Mouse (Mus musculus) heart, embryonic 12.5 days (tissue): ENCODE measurements around the gene Npdc1. TPM values are rescaled to one million over a fixed set of nuclear protein-coding genes. Genes with fewer than 3 reads are reported as not detected.
"Not testable (repeated sequence)": the region's sequence is repeated elsewhere in the genome, so short reads cannot be mapped to it uniquely, and the experiment has no call there.

Source experiments
- ATAC-seq: fragments of 200-750 bp; cut with Nextera tagmentation; 2 replicates; pipeline ENCODE4 v1.8.0; 2017; ENCODE audit warnings: moderate TSS enrichment, moderate library complexity; ENCODE audit not compliant: insufficient number of reproducible peaks, low FRiP score
- H3K27ac ChIP-seq: fragments of 300-500 bp; sonication (generic); 2 replicates; pipeline ENCODE4 v1.5.1; 2016; ENCODE audit warnings: mild to moderate bottlenecking, moderate library complexity; ENCODE audit not compliant: poor library complexity, severe bottlenecking
- H3K27me3 ChIP-seq: fragments of 300-500 bp; sonication (generic); replicated peaks from 2 replicates; pipeline ENCODE4 v1.6.1; 2016; ENCODE audit warnings: mild to moderate bottlenecking, moderate library complexity
- H3K36me3 ChIP-seq: fragments of 300-500 bp; sonication (generic); 2 replicates; pipeline ENCODE4 v1.6.1; 2016; ENCODE audit warnings: mild to moderate bottlenecking, moderate library complexity
- H3K4me1 ChIP-seq: fragments of 300-500 bp; sonication (generic); replicated peaks from 2 replicates; pipeline ENCODE4 v1.6.1; 2016; ENCODE audit warnings: mild to moderate bottlenecking
- H3K4me2 ChIP-seq: fragments of 300-500 bp; sonication (generic); 2 replicates; pipeline ENCODE4 v1.6.1; 2016; ENCODE audit warnings: mild to moderate bottlenecking, moderate library complexity
- H3K4me3 ChIP-seq: fragments of 300-500 bp; sonication (generic); 2 replicates; pipeline ENCODE4 v1.5.1; 2016; ENCODE audit warnings: mild to moderate bottlenecking
- H3K9ac ChIP-seq: fragments of 300-500 bp; sonication (generic); 2 replicates; pipeline ENCODE4 v1.6.1; 2016; ENCODE audit warnings: mild to moderate bottlenecking, moderate library complexity
- H3K9me3 ChIP-seq: fragments of 300-500 bp; sonication (generic); replicated peaks from 2 replicates; pipeline ENCODE4 v1.6.1; 2016; ENCODE audit warnings: mild to moderate bottlenecking, moderate library complexity
- WGBS: fragments of 180-500 bp; shearing (Covaris S2); methylation state at CpG from one replicate; pipeline ENCODE4 v1.1.7; 2016; 5-methylcytosine and 5-hydroxymethylcytosine counted together
- polyA plus RNA-seq: library from polyadenylated mRNA; unstranded; fragments of >200 nt; fragmentation: Nextera tagmentation; extraction: Ambion mirVana; gene quantifications from 2 replicates; pipeline ENCODE4 v1.2.1, GENCODE M21; 2016

Gene Npdc1
- polyA plus RNA-seq, 1 experiment from 2014 or later = 22.4 TPM

DNA sequence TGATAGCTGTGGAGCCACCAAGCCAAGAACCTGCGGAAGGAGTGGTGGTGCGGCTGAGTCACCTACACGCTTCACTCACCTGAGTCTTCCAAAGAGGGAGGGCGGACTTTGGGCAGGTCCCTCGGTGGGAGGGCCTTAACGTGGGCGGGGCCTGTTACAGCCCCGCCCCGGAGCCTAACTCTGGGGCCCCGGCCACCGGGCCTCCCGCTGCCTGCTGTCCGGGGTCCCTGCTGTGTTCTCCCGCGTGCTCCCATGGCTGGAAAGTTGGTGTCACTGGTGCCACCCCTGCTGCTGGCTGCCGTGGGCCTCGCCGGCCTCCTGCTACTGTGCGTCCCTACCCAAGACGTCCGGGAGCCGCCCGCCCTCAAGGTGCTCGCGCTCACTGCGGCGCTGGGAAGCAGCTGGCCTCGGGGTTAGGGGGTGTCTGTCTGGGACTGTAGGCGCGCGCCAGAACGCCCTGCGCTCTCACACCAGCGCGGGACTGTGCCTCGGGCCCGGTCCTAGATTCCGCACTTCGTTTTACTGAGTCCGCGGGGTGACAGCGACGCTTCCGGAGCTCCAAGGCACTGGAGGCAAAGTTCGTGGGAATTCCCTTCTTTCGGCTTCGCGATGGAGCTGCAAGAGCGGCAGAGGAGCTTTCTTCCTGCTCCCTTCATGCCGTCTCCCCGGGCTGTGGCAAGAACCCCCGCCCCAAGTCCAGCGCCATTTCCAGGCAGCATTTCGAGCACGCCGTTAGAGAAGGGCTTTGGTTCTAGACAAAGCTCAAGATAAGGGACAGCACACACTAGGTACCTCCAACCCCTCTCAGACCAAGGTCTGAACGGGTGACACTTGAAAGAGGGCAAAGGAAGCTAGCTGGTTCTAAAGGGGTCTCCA, 3.2 kb upstream of the Npdc1 start, which contains the start of gene Entpd2:
Gene Entpd2, plus strand, starts transcription at position 154 of the 876 bp plus-strand sequence.
- 0 out of 2 replicates have a peak, but pooled peaks have one; percentile 18 for ATAC-seq
- Histone ChIP-seq H3K4me1 (peaks cover 29% of the 10 kb centered on the region), H3K4me2 (peak within 1 kb of the TSS; percentile 81), H3K27ac (no peak within 1 kb of the TSS), H3K9ac (0 out of 2 replicates have a peak within 1 kb of the TSS, but pooled peaks have one; percentile 36), H3K4me3 (peak within 1 kb of the TSS; percentile 45), H3K27me3 (peaks cover 89% of the 10 kb centered on the region), H3K36me3 (no peaks in the 10 kb centered on the region), H3K9me3 (no peaks in the 10 kb centered on the region)
- WGBS = 1% methylated on average over 57 of the region's 57 CpGs

DNA sequence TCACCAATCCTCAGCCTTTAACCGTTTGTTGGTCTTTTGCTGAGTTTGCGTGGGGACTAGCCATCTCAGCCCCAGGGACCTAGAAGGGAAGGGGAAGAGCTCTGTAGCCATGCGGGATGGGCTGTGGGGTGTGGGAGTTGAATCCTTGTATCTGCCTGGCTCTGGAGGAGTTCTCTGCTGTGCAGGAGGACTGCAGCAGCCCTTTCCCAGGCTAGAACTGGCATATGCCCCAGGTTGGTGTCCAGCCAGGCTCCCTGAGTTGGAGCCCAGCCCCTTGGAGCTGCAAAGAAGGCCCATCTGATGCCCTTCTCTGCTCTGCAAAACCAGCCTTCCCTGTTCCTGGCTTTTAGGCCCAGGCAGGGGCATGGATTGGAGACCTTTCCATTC, 2.6 kb upstream of the Npdc1 start:
- Histone ChIP-seq H3K4me3 (peak overlapping the region; percentile 45), H3K9me3 (no peaks in the 10 kb centered on the region), H3K9ac (no peak overlapping the region), H3K27ac (no peak overlapping the region), H3K27me3 (peaks cover 95% of the 10 kb centered on the region), H3K4me2 (peak overlapping the region; percentile 81; the same call in 1 of the 2 replicates), H3K4me1 (peaks cover 29% of the 10 kb centered on the region), H3K36me3 (no peaks in the 10 kb centered on the region)
- ATAC-seq = no peak
- WGBS = 40% methylated on average over 3 of the region's 3 CpGs

DNA sequence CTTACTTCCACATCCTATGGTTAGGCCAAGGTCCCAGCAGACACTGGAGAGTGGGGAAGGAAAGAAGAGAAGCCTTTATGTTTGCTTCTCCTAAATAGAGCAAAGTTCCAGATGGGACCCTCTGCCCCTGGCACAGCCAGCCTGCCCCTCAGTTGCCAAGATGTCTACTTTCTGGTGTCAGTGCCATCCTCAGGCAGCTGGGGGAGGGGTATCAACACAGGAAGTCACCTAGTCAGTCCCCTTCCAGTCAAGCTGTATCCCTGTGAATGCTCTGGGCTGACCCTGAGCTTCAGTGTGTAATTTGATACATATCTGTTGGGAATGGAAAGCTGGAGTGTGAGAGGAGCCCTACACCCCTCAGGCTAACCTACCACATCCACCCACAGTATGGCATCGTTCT, 2.1 kb upstream of the Npdc1 start:
- peaks cover 98% of the 10 kb centered on the region for H3K27me3 ChIP-seq
- peaks cover 29% of the 10 kb centered on the region for H3K4me1 ChIP-seq
- H3K36me3 ChIP-seq = no peaks in the 10 kb centered on the region
- no peak overlapping the region for H3K4me2 ChIP-seq
- no peak overlapping the region for H3K4me3 ChIP-seq
- H3K27ac ChIP-seq = no peak overlapping the region
- ATAC-seq = no peak
- 48% methylated on average over 1 of the region's 1 CpGs for WGBS
- no peak overlapping the region for H3K9ac ChIP-seq
- H3K9me3 ChIP-seq = no peaks in the 10 kb centered on the region

DNA sequence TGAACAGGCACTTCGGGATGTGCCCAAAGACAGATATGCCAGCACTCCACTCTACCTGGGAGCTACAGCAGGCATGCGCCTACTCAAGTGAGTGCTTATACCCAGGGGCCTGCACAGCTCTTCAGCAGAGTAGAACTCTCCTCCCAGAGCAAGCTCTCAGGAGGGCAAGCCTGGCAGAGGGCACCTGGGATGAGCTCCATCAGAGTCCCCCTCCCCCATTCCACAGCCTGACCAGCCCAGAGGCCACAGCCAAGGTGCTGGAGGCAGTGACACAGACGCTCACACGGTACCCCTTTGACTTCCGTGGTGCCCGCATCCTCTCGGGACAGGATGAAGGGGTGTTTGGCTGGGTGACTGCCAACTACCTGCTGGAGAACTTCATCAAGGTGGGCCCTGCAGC, 1.1 kb upstream of the Npdc1 start:
- H3K9me3 ChIP-seq = no peaks in the 10 kb centered on the region
- ATAC-seq = no peak
- no peak overlapping the region for H3K4me3 ChIP-seq
- H3K9ac ChIP-seq = no peak overlapping the region
- H3K4me2 ChIP-seq = no peak overlapping the region
- H3K27ac ChIP-seq = no peak overlapping the region
- 84% methylated on average over 7 of the region's 7 CpGs for WGBS
- peaks cover 97% of the 10 kb centered on the region for H3K27me3 ChIP-seq
- H3K4me1 ChIP-seq = peaks cover 29% of the 10 kb centered on the region
- H3K36me3 ChIP-seq = no peaks in the 10 kb centered on the region

DNA sequence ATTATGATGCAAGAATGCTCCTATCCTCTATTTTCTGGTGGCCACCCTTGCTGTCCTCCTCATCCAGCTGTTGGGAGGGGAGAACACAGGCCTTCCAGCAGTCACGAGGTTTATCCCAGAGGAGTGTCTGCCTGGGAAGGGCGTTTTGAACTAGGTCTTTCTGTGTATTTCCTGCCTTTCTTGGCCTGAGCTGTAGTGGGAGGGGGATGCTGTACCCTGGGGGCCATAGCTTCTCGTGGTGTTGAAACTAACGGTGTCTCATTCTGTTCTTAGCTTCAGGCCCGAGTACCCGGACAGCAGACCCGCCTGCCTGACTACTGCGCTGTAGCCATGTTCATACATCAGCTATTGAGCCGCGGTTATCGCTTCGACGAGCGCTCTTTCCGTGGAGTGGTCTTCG, 1.1 kb downstream of the Npdc1 start:
- 24% methylated on average over 16 of the region's 16 CpGs for WGBS

DNA sequence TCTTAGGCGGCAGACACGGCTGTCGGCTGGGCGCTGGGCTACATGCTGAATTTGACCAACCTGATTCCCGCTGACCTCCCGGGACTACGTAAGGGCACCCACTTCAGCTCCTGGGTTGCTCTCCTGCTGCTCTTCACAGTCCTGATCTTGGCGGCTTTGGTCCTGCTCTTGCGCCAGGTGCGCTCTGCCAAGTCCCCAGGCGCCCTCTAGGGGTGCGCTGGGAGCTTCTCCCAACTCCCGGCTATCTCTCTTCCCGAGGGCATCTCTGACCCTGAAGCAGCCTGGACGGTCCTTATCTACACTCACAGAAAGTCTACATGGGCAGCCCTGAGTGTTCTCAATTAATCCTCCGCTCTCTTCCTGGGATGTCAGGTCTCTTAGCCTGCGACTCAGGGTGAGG, 1.6 kb downstream of the Npdc1 start:
- Histone ChIP-seq H3K9ac (no peak overlapping the region), H3K4me2 (peak overlapping the region; percentile 35; the same call in 1 of the 2 replicates), H3K27ac (no peak overlapping the region), H3K9me3 (no peaks in the 10 kb centered on the region), H3K36me3 (no peaks in the 10 kb centered on the region), H3K4me3 (peak overlapping the region; percentile 9; the same call in 1 of the 2 replicates), H3K27me3 (peaks cover 96% of the 10 kb centered on the region), H3K4me1 (peaks cover 12% of the 10 kb centered on the region)
- 3% methylated on average over 17 of the region's 17 CpGs for WGBS
- no peak for ATAC-seq

More for the DNA sequence above, 1.1 kb downstream of the Npdc1 start:
- no peak overlapping the region for H3K27ac ChIP-seq
- peaks cover 96% of the 10 kb centered on the region for H3K27me3 ChIP-seq
- H3K36me3 ChIP-seq = no peaks in the 10 kb centered on the region
- H3K9me3 ChIP-seq = no peaks in the 10 kb centered on the region
- peak overlapping the region; percentile 9; the same call in 1 of the 2 replicates for H3K4me3 ChIP-seq
- peaks cover 16% of the 10 kb centered on the region for H3K4me1 ChIP-seq
- no peak overlapping the region for H3K9ac ChIP-seq
- ATAC-seq = no peak
- peak overlapping the region; percentile 35; the same call in 1 of the 2 replicates for H3K4me2 ChIP-seq

DNA sequence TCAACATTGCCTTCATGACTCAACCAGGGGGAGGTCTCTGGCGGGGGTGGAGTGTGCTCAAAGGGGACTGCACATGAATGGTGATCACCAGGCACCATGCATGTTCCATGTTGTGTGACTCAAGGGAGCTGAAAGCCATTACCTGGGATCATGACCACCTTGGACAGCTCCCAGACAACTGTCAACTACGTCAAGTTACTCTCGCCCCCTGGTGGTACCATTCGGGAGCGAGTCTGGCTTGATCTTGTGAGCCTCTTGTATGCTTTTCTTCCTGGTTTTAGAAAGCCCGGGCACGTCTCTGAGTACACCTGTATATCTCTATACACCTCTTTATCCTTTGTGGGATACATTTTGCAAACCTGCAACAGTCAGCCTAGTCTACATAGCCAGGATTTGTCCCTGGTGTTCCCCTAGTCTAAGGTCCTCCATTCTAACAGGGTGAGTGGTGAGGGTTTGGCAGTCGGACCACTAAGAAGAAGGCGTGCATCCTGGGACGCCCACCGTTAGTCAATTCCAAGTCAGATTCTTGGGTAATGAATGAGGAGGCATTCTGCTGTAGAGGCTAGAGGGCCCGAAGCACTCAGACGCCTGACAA, 3.3 kb downstream of the Npdc1 start:
- H3K9me3 ChIP-seq = no peaks in the 10 kb centered on the region
- no peak overlapping the region for H3K27ac ChIP-seq
- under 1% methylated on average over 13 of the region's 13 CpGs for WGBS
- ATAC-seq = peak; percentile 13; the same call in 1 of the 2 replicates
- peak overlapping the region; percentile 50 for H3K4me3 ChIP-seq
- peak overlapping the region; percentile 62; the same call in 1 of the 2 replicates for H3K9ac ChIP-seq
- H3K36me3 ChIP-seq = no peaks in the 10 kb centered on the region
- H3K4me1 ChIP-seq = peaks cover 6% of the 10 kb centered on the region; the same call in 1 of the 2 replicates
- H3K4me2 ChIP-seq = peak overlapping the region; percentile 63
- peaks cover 95% of the 10 kb centered on the region for H3K27me3 ChIP-seq

DNA sequence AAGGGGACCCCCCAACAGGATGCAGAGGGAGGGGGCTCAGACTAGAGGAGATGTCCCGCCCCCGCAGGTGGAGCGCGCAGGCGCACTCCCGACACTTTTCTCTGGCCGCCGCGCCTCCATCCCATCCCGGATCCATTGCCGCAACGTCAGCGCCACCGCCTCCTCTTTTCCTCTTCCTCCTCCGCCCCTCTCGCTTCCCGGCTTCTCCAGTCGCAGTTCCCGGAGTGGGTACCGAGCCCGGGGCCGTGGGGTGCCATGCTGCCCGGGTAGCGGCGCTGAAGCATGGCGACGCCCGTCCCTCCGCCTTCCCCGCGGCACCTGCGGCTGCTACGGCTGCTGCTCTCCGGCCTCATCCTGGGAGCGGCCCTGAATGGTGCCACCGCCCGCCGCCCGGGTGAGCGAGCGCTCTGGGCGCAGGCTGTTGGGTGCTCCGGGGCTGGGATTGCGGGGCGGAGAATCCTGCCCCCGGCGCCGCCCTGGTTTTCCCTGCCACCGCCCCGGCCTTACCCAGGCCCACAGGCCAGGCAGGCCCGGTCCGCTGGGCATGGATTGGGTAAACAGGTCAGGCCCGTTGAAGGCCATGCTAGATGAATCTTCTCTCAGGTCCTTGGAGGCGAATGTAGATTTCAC, 3.9 kb downstream of the Npdc1 start:
- H3K4me3 ChIP-seq = peak overlapping the region; percentile 50
- WGBS = 2% methylated on average over 54 of the region's 54 CpGs
- peaks cover 6% of the 10 kb centered on the region; the same call in 1 of the 2 replicates for H3K4me1 ChIP-seq
- no peaks in the 10 kb centered on the region for H3K9me3 ChIP-seq
- no peaks in the 10 kb centered on the region for H3K36me3 ChIP-seq
- peak overlapping the region; percentile 62 for H3K9ac ChIP-seq
- peak; percentile 40 for ATAC-seq
- H3K4me2 ChIP-seq = peak overlapping the region; percentile 63
- H3K27me3 ChIP-seq = peaks cover 94% of the 10 kb centered on the region
- no peak overlapping the region for H3K27ac ChIP-seq

DNA sequence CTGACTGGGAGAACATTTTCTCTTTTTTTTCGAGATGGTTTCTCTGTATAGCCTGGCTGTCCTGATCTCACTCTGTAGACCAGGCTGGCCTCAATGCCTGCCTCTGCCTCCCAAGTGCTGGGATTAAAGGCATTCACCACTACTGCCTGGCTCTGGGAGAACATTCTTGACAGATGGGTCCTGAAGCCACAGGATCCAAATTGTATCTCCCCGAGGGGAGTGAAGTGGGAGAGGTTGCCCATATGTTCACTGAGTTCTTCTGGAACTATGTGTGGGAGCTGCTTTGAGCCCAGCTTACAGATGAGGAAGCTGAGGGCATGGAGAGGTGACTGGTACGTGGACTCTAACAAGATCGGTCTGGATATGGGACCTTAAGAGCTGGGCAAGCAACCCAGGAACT, 4.8 kb downstream of the Npdc1 start:
- Histone ChIP-seq H3K4me3 (peak overlapping the region; percentile 50; the same call in 1 of the 2 replicates), H3K4me1 (peaks cover 6% of the 10 kb centered on the region; the same call in 1 of the 2 replicates), H3K9ac (0 out of 2 replicates have a peak overlapping the region, but pooled peaks have one; percentile 62), H3K9me3 (no peaks in the 10 kb centered on the region), H3K27me3 (peaks cover 91% of the 10 kb centered on the region), H3K4me2 (peak overlapping the region; percentile 63), H3K36me3 (no peaks in the 10 kb centered on the region), H3K27ac (no peak overlapping the region)
- no peak for ATAC-seq
- 68% methylated on average over 4 of the region's 4 CpGs for WGBS

DNA sequence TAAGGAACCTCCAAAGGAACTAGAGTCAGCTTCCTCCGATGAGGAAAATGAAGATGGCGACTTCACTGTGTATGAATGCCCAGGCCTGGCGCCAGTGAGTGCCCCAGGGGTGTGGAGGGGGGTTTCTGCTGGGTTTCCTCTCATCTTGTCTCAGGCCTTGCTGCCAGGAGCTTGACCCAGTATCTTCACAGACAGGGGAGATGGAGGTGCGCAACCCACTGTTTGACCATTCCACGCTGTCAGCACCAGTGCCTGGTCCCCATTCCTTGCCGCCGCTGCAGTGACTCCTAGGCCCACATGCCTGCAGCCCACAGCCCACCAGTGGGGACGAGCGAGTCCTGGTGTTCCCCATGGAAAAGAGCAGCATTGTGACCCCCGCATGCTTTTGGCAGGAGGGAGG, 9.8 kb downstream of the Npdc1 start:
- Histone ChIP-seq H3K27ac (no peak overlapping the region), H3K4me3 (no peak overlapping the region), H3K4me2 (no peak overlapping the region), H3K36me3 (no peaks in the 10 kb centered on the region), H3K9ac (no peak overlapping the region), H3K4me1 (no peaks in the 10 kb centered on the region), H3K9me3 (no peaks in the 10 kb centered on the region), H3K27me3 (peaks cover 52% of the 10 kb centered on the region)
- 74% methylated on average over 10 of the region's 10 CpGs for WGBS
- no peak for ATAC-seq

DNA sequence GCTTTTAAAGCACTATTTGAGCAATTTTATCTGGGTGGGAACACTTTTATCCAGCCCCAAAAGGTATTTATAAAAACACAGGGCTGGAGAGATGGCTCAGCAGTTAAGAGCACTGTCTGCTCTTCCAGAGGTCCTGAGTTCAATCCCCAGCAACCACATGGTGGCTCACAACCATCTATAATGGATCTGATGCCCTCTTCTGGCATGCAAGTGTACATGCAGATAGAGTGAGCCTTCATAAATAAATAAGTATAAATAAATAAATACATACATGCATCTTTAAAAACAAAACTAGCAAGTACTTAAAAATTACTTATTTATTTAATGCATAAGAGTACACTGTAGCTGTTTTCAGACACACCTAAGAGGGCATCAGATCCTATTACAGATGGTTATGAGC, 14.3 kb downstream of the Npdc1 start:
- not testable (repeated sequence) for H3K4me2 ChIP-seq, H3K9me3 ChIP-seq, H3K9ac ChIP-seq, ATAC-seq, H3K36me3 ChIP-seq, H3K27ac ChIP-seq, H3K4me1 ChIP-seq, H3K4me3 ChIP-seq
- H3K27me3 ChIP-seq = peaks cover 32% of the 10 kb centered on the region
